Mouse (Mus musculus) kidney, adult 10 weeks (tissue): ENCODE measurements around the gene Col7a1. TPM values are rescaled to one million over a fixed set of nuclear protein-coding genes. Genes with fewer than 3 reads are reported as not detected.

Experiments
- polyA plus RNA-seq: library from polyadenylated mRNA; stranded (reverse); fragments of 350-450 nt; fragmentation: Illumina TruSeq; extraction: RNeasy Lipid Tissue Mini Kit (QIAGEN cat#74804); gene quantifications from one replicate; pipeline ENCODE4 v1.2.3, GENCODE M21; 2014; ENCODE audit warnings: low read depth, low replicate concordance

Gene Col7a1
- polyA plus RNA-seq, result not detected

GRCm38 (mm10) chr9:108953081-108953636 is at the start of gene Col7a1:
TSS of gene Col7a1 (plus strand) at chr9:108953586.

GRCm38 (mm10) chr9:108914491-108914890 is 38.9 kb upstream of the Col7a1 start, which contains the start of gene Tmem89:
TSS of gene Tmem89 (plus strand) at chr9:108914619.

GRCm38 (mm10) chr9:108936418-108937364 is 16.7 kb upstream of the Col7a1 start, which contains the start of gene Uqcrc1:
TSS of gene Uqcrc1 (plus strand) at chr9:108936633.

GRCm38 (mm10) chr9:108985710-108986109 is 32.3 kb downstream of the Col7a1 start, which contains the start of gene Ucn2:
TSS of gene Ucn2 (plus strand) at chr9:108986010.

GRCm38 (mm10) chr9:108991428-108992084 is 38.2 kb downstream of the Col7a1 start, which contains the start of gene Pfkfb4:
TSS of gene Pfkfb4 (plus strand) at chr9:108991778.

Other genes starting within 250 kb of the Col7a1 start
- 123 TPM for gene Ip6k2, start 169.8 kb upstream of the Col7a1 start, polyA plus RNA-seq
- 0.16 TPM for gene Nckipsd, start 145.2 kb upstream of the Col7a1 start, polyA plus RNA-seq
- gene Celsr3, start 127.3 kb upstream of the Col7a1 start, polyA plus RNA-seq, result not detected
- gene Slc26a6, start 100.3 kb upstream of the Col7a1 start, polyA plus RNA-seq, result 0.40 TPM
- gene Tmem89, start 39.0 kb upstream of the Col7a1 start, polyA plus RNA-seq, result not detected
- gene Uqcrc1, start 17.0 kb upstream of the Col7a1 start, polyA plus RNA-seq, result 108 TPM
- not detected for gene Ucn2, start 32.4 kb downstream of the Col7a1 start, polyA plus RNA-seq
- 0.12 TPM for gene Pfkfb4, start 38.2 kb downstream of the Col7a1 start, polyA plus RNA-seq
- gene Shisa5, start 85.0 kb downstream of the Col7a1 start, polyA plus RNA-seq, result 22.6 TPM
- not detected for gene Trex1, start 106.1 kb downstream of the Col7a1 start, polyA plus RNA-seq
- gene Atrip, start 120.5 kb downstream of the Col7a1 start, polyA plus RNA-seq, result 5.9 TPM
- 2.2 TPM for gene Ccdc51, start 128.9 kb downstream of the Col7a1 start, polyA plus RNA-seq
- gene Tma7, start 129.0 kb downstream of the Col7a1 start, polyA plus RNA-seq, result 539 TPM
- 1.0 TPM for gene Plxnb1, start 141.8 kb downstream of the Col7a1 start, polyA plus RNA-seq
- gene Fbxw21, start 208.5 kb downstream of the Col7a1 start, polyA plus RNA-seq, result not detected
- gene Fbxw13, start 242.4 kb downstream of the Col7a1 start, polyA plus RNA-seq, result not detected